Mouse (Mus musculus): Measurements from ENCODE around the gene Olfr716.
"Not testable (repeated sequence)": the region's sequence is repeated elsewhere in the genome, so short reads cannot be mapped to it uniquely, and the experiment has no call there.

The Olfr716 gene

GRCm38 (mm10) chr7:107138027-107138426 lies at the start of gene Olfr716:
Olfr716 (plus strand) TSS chr7:107138327.
- not testable (repeated sequence) for DNase-seq

GRCm38 (mm10) chr7:107092920-107093319 lies 45.2 kb upstream of the Olfr716 start, which contains the start of gene Olfr17:
Olfr17 (plus strand) TSS chr7:107093220.
- DNase-seq = no peak

GRCm38 (mm10) chr7:107110269-107110668 lies 27.9 kb upstream of the Olfr716 start, which contains the start of gene Olfr715b:
Olfr715b (minus strand) TSS chr7:107110369.
- DNase-seq = not testable (repeated sequence)

- not testable (repeated sequence) for DNase-seq
Measured at GRCm38 (mm10) chr7:107130983-107131382, 7.1 kb upstream of the Olfr716 start, which contains the start of gene Olfr715. Olfr715 (minus strand) TSS chr7:107131083.

- no peak for DNase-seq
Measured at GRCm38 (mm10) chr7:107166690-107167089, 28.6 kb downstream of the Olfr716 start, which contains the start of gene Nlrp14. Nlrp14 (plus strand) TSS chr7:107166990.

- DNase-seq = no peak
Measured at GRCm38 (mm10) chr7:107180406-107180805, 42.3 kb downstream of the Olfr716 start.
